Mouse (Mus musculus): ENCODE measurements around the gene Dgkg.

Dgkg gene

DNA sequence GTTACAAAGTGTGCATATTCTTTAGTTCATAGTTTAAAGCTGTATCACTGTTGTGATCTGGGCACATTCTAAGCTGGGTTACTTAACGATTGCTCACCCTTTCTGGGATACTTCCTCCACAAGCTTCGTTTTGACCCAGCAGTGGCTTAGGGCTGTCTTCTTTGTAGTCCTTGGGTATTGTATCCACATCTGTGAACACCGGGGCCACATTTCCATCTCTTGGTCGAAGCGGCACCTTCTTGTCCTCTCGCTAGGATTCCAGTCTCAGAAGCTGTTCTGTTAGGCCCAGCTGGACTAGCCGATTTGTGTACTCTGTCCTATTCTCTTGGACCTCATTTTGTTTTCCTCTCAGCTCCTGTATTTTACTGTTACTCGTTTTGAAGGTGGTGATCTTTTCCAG lies 13.6 kb downstream of the Dgkg start:
- no peak for DNase-seq

DNA sequence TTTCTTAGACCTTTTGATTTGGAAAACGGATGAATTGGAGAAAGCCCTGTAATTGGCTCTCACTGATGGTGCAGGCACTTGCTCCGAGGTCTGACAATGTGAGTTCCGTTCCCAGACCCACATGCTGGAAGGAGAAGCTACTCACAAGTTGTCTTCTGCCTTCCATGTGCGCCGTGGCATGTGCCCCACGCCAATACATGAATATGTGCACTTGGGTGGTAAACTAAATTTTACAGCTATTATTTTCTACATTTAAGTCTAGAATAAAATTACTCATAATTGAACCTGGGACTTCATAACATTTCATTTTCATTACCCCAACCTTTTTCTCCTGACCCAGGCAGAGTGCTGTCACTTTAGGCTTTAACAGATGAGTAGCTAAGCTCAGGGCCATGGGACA lies 14.1 kb downstream of the Dgkg start:
- no peak for DNase-seq

DNA sequence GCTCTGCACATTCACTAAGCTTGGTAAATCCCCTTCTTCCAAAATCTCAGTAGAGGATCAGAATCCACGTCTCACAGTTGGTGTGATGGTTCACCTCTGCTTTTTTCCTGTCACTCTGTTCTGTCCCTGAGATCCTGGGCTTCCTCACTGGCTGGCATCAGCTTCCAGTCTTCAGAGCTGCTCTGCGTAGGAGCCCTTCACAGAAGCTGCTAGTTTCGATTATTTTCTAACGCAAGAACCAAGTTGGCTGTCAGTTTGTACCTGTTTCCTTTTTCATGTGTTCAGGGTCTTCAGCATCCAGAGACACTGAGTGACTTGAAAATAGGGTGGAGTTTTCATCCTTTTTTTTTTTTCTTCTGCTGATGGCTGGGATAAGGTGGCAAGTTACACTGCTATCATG lies 15.0 kb downstream of the Dgkg start:
- no peak for DNase-seq

DNA sequence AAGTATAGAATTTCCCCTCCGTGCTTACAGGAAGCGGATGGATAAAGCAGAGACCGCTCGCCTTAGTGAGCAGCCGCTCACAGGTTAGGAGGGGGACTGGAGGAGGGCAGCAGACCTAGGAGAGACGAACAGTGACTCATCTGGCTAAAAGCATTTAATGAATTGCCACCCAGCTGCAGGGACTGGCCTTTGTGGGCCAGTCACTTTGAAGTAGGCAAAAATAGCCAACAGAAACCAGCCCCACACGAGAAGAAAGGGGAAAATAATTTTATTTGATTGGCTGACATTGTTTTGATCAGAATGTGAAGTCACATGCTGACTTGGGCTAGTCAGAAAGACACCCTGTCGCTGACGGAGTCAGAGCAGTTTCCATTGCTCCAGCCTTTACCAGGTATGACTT lies 15.4 kb downstream of the Dgkg start:
- no peak for DNase-seq

DNA sequence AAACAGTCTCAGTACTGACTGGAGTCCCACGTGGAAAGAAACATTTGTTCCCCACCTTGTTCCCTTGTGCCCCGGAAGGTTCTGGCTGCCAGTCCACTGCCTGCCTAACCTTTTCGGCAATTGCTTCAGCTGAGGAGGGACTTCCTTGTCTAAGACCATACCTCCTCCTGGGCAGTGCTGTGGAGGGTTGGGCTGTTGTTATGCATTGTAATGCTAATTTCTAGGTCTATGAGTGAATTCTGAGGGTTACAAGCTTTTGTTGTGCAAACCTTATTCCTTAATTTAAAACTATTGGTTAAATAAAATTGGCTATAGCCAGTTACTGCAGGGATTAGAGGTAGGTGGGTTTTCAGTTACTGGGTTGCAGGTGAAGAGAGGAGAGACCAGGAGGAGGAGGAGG lies 19.7 kb downstream of the Dgkg start:
- DNase-seq: no peak

DNA sequence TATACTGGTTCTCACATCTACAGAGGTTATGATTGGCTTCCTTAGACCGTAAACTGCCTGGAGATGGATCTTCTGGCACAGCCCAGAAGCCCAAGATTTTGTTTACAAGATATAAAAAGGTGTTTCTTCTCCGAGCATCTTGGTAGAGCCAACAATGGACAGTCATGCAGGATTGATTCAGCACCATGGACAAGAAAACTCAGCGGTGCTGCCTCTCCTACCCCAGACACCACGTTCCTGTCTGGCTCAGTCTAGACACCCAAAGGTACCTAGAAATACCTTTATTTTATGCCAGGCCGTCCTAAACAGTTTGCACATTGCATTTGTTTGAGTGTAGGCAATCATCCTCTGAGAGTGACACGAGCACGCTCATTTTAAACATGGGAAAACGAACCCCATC lies 21.3 kb downstream of the Dgkg start:
- DNase-seq: no peak

DNA sequence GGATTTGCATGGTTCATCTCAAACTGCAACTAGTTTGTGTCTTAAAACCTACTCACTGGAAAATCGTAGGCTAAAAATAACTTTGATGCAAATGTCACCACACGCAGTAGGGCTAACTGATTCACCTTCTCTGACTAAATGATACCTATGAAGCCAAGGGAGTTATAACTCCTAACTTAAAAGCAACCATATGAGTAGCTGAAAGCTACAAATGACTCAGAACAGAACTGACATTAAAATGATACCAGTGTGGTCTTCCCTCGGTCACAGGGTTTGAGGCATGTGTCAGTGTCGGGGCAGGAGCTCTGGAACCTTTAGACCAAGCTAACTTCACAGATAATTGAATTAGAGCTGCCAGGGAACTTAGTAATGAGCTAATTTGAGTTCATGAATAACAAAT lies 24.0 kb downstream of the Dgkg start:
- DNase-seq: no peak

DNA sequence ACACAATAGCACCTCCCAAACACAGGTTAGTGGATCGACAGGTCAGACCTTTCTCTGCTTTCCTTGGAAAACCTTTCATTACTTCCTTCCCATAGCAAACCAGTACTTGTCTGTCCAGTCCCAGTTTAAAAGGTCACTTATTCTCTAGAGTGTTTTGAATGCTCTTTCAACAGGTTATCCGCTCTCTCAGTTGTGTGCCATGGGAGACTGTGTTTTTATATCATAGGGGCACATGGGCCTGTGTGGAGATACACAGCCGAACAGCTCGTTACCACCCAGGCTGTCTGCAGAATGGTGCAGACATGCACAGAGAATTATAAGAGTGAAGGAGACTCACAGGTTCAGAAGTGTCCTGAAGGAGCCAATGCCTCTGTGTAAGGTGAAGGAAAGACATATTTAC lies 26.7 kb downstream of the Dgkg start:
- DNase-seq: no peak

DNA sequence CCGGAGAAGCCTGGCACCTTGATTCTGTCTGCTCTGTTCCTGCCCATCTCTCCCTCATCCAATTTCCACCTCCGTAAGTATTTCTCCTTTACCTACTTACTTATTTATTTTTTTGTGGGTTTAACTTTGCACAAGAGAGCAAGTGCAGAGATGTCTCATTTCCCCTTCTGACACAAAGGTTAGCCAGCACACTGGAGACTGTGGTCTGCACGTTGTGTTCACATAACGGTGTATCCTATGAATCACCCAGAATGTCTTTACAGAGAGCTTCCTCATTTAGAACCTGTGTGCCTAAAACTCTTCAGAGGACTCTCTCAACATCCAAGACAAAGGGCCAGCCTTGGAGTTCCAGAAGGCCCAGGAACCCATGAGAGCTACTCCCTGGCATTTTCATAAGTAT lies 27.1 kb downstream of the Dgkg start:
- DNase-seq: no peak

DNA sequence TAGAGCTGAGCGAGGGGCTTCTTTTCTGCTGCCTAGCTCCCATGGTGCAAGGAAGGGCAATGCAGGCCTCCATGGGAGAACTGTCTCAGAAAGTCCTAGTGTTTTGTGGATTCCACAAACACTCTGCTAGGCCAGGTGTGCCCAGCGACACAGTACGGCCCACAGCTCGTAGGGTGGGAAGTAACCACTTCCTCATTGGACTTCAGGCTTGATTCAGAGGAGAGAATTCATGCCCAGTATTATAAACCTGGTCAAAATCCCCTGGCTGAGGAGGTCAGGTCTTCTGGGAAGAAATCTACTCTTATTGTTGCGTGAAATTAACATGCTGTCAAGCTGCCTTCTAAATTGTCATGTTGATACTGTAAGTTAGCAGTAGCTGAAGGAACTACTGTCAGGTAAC lies 31.0 kb downstream of the Dgkg start:
- no peak for DNase-seq

DNA sequence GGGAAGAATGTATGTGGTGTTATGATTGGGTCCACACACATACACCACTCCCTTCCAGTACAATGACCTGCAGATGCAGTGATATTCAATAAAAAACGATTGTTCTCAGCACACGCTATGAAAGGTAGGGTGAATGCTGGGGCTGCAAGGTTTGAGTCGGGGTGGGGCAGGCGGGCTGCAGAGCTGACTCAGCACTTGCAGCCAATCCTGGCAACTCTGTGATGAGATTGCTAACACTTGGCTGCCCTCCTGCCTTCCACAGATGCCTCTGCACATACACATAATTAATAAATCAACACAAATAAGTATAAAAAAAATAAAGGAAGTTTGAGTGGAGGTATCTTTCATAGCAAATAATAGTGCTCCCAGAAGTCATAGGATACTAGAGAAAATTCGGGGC lies 31.6 kb downstream of the Dgkg start:
- DNase-seq: no peak

DNA sequence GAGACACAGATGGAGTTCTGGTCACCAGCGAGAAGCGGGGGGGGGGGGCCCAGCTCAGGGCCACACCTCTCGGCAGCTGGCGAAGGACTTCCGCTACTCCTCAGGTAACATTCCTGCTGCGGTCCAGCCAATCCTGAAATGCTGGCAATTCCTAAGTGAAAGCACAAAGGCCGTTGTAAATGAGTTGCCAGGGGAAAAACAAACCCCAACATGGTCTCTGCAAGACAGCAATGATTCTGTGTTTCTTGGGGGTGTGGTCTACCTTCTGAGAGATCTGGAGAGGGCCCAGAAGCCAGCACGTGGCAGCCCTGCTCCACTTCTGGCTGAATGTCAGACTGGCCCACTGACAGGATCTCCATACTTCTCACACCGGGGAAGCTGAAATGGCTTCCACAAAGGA lies 34.7 kb downstream of the Dgkg start:
- peak; percentile 69 to 75 for DNase-seq

DNA sequence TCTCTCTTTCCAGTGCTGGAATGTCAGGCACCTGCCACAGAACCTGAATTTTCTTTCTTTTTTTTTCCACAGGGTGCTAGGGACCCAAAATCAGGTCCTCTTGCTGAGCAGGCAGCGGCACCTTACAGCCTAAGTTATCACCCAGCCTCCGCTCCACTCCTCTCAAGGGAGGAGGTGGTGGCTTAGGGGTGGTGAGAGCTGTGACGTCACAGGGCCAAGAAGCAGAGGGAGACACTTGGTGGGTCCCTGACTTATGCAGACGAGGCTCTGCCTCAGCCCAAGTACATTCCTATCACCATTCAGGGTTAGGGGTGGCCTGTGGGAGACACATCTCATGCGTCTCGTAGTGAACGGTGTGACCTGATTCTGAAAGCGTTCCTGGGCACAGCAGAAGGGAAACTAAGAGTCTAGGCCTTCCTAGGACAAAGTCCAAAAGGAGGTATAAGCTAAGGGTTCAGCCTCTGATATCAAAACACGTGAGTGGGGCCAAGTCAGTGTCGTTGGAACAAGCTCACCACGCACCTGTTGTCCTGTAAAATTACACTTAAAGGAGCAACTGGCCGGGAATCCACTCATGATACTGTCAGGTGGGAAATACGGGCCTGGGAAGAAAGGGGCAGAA lies 35.6 kb downstream of the Dgkg start:
- no peak for DNase-seq

DNA sequence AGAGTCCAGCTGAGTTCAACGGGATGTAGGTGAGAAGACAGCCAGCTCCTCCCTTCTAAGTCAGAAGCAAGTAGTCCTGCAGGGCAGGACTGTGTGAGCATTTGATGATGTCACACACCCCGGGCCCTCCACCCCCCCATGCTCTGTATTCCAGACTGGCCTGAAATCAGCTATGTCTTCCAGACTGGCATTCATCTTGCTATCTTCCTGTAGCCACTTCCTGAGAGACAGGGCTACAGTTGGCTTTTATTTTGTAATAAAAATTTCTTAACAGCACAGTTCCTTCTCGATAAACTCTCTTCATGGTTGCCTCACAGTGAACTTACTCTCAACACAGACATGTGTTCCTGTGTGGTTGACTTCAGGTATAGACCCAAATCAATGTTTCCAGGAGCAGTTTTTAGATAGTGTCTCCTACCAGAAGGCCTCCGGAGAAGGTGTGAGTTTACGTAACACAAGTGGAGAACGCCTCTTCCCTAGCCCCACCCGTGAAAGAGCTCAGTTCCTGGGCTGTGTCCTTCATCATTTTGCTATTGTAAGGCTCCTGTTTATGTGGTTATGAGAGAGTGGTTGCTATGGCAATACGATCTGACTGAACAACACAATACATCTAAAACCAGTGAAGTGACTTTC lies 38.5 kb downstream of the Dgkg start:
- no peak for DNase-seq

DNA sequence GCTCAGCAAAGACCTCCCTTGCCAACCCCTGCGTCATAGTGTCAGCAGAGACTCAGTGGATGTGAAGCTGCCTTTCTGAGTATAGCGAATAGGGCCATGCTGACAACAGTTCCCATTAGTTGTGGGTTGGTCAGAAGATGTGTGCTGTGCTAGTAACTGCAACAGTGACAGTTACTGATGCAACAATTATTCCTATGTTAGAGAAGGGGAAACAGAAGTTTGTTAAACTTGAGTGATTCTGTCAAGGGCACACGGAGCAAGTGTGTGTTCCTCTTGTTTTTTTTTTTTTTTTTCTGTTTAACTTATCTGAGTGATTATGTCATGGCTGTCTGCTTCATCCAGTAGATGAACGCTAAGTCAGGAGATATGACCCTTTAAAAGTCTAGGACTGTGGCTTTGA lies 41.2 kb downstream of the Dgkg start:
- no peak for DNase-seq

DNA sequence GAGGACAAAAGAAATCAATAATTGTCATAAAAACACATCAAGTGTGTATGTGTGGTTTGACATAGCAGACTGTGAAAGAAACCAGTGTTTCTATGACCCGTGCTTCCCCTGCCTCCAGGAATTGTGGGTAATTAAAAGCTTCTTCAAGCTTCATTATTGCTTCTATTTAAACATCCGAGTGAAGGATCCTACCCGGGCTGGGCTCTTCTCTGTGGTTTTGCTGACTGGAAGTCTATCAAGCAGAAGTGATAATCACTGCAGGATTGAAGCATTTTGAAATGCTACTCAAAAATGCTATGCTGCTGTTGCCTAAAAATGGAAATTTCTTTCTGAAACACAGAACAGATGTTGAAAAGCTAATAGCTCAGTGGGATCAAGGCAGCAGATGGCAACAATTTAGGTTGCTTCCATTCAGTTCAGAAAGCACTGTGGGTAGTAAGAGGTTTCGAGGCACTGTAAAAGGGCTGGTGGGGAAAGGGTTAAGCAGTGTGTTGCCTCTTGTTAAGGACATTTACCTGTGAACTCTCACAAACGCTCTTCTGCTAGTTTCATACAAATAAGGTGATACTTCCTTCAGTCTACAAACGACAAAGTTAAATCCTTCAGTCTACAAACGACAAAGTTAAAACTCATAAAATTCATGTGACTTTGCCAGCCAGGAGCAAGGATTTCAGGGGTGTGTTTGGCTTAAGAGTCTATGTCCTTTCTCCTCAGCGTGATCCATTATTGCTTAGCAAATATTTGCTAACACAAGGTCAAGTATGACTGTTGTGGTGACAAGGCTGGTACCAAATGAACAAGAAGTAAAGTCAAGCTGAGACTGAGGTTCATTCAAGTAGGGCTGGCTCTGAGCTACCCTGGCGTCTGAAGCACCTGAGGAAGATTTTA lies 43.6 kb downstream of the Dgkg start:
- DNase-seq: no peak

DNA sequence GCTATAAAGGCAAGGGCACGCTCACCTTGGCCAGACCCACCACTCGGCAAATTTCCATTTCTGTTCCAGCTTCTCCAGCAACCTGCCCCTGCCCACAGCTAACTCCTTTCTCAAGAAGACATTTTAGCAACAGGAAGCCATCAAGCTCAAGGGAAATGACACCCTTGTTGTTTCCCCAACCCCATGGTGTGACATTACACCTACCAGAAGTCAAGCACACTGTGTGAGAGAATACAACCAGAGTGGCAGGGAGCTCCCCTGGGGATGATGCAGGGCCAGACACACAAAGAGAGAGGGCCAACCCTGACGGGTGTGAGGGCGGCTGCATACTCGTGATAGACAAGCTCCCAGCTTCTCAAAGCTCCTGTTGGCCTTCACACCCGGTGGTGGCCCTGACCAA lies 49.0 kb downstream of the Dgkg start:
- no peak for DNase-seq

DNA sequence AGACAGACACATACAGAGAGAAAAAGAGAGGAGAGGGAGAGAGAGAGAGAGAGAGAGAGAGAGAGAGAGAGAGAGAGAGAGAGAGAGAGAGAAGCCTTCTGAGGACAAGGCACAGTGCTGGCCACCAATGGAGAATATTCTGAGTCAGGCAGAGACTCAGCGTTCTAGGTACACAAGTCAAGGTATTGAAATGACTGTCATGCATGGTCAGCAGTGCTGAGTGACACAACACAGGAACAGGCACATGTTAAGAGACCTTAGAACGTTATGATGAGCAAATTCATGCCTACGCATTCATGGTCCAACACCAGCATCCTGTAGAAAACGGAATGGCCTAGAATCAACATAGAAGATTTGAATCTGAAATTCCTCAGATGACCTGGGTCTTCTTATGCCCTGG lies 50.0 kb downstream of the Dgkg start:
- DNase-seq: no peak

DNA sequence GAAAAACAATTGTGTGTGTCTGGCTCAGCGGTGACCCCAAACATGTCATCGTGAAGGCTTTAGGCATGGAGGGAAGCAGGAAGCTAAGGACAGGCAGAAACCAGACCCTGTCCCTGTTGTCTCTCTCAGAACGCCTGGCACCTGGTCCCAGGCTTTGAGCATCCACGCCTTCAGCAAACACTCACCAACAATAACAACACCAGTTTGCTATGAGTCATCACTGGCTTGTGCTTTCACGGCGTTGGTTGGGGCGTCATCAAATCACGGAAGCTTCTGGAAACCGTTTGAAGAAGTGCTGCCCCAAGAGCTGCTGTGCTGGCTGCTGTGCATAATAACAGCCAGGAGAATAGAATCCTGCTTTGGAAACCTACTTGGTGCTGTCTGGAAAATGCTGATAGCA lies 54.6 kb downstream of the Dgkg start:
- no peak for DNase-seq

DNA sequence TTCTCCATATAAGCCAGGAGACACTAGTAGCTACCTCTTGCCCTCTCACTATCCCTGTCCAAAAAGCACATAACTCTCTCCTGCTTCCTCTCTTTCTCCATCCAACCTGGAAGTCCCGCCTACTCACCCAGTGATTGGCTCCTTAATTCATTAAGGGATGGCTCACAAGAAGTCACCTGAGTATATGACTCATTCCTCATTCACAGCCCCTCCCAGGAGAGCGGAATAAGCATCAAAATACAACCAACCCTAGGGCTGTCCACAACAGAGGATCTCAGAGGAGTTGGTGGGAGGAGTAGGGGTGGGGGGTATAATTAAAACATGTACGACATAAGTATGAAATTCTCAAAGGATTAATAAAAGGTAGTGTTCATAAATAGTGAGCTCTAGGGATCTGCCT lies 55.3 kb downstream of the Dgkg start:
- DNase-seq: no peak

DNA sequence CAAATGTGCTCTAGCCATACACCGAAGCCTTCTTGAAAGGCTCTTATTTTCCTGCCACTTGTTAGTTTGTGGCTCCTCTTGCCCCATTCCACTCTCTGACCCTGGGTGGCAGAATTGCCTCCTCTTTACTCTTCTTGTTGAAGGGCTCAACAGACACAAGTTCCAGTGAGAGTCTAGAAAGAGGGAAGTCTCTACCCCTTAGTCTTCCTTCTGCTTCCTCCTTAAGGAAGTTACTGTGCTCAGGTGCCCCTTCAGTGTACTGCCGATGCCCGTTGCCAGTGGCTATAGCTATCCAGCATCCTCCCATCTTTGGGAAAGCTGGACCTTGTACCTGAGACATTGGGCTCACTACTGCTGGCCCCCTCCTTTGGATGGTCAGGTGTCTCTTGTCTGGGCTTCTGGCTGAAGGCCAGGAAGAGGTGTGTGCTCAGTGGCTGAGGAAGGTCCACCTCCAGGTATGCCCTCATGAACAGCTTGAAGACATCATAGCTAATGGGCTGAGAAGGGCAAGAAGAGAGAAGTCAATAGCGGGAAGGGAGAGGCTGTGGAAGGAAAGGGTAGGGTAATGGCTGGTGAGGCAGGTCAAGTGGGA lies 56.8 kb downstream of the Dgkg start:
- DNase-seq: no peak

DNA sequence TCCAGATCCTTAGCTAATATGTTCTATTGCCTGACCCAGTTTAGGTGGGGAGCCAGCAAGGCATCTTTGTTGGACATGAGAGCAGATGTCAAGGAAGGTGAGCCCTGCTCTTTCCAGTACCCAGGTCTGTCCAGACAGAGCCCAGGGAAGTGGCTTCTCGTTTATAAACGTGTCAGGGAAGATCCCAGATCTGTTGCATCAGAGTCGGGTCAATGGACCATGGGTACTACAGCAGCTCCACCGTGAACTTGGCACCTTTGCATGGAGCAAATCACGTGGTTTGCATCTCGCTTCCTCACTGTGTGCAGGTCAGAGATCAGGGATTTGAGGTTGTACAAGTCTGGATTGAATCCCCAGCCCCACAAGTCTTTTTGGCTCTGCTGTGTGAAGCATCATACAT lies 58.3 kb downstream of the Dgkg start:
- no peak for DNase-seq

DNA sequence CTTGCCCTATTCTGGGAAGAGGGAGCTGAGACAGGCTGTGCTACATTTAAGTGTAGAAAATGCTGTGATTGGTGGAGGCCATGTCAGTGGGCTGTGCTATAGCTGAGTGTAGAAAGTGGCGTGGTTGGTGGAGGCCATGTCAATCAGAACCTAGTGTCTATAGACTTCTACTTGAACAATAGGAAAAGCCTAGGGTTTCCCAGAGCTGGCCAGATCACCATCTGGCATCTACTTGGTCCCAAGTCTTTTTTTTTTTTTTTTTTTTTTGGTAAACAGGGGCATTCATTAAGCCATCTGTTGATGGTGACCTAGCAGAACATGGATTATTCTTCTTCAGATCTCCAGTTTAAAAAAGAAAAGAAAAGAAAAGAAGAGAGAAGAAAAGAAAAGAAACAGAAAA lies 60.6 kb downstream of the Dgkg start:
- DNase-seq: no peak

DNA sequence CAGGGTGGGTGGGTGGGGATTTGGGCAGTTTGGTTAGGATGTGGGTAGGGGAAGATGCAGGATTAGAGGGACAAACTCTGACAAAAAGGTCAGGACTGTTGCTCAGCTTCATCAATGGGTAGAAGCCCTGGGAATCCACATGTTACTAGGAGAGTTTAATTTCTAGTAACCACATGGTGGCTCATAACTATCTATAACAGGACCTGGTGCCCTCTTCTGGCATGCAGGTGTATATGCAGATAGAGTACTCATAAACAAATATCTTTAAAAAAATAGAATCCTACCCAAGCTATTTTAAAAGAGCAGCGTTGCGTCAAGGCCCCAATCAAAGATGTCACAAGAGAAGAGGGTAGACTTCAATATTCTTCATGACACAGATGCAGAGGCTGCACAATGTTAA lies 63.1 kb downstream of the Dgkg start:
- DNase-seq: no peak
